In the genomic region with DNA sequence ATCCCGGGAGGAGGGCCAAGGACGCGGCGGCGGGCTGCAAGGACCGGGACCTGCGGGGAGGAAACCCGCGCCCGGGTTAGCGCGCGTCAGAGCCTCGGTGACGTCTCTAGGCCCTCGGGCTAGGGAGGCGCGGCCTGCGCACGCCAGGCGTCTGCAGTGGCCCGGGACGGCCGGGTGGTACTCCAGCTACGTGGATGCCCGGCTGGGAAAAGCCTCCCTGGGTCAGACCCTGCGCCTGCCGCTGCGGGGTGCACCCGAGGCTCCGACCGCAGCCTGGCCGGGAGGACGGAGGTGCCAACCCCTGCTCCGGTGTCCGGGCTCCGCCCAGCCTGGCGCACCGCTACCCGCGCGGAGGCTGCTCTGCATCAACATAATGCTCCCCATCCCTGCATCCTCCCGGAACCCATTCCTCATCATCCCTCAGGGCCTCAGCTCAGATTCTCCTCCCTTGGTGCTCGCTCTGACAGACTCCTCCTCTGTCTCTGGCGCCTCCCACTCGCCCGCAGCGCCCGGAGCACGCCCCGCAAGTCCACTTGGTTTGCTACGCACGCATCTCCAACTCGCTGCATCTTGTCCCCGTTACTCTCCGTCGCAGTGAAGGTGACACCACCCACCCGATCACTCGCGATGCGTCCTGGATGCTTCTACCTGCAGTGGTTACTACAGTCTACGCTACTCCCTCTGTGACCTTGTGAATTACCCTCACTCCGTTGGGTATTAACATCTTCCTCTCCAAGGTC, we compare ENCODE assay signal across 8 mouse cellular contexts. TPM values are rescaled to one million over a fixed set of nuclear protein-coding genes. Genes with fewer than 3 reads are reported as not detected.
DNase-seq lines count a peak whose midpoint lies in the region; ATAC-seq and TF ChIP-seq lines count a peak whose summit lies in the region.

No protein-coding gene starts in this region.

- H3K4me3 ChIP-seq in ES-E14 (ENCODE audit: insufficient read depth in 1 of 2, low read depth in 1 of 2, low read length in 2 of 2, poor library complexity in 1 of 2, severe bottlenecking in 1 of 2), result peak overlapping the region; percentile 61 to 73
- peak overlapping the region; percentile 60 for H3K4me3 ChIP-seq in hindbrain, embryonic 11.5 days (ENCODE audit: low read depth, low read length)

- no peak overlapping the region for H3K9ac ChIP-seq in ES-E14 (ENCODE audit: insufficient read depth, low read depth, low read length, poor library complexity, severe bottlenecking)
- peak overlapping the region; percentile 57 for H3K9ac ChIP-seq in hindbrain, embryonic 11.5 days (ENCODE audit: low read depth, low read length)

- DNase-seq in ES-E14 (ENCODE audit: low read depth, low spot score), result no peak
- DNase-seq in cerebellum, adult 8-10 months, result peak; percentile 85
- DNase-seq in frontal cortex, postnatal 10 days (ENCODE audit: low spot score in 2 of 2), result peak; percentile 63 to 73
- DNase-seq in hindbrain, embryonic 11.5 days (ENCODE audit: low spot score), result peak; percentile 75
- peak; percentile 71 to 76 for DNase-seq in layer of hippocampus, postnatal 10 days (ENCODE audit: low spot score in 2 of 2)
- DNase-seq in lung, postnatal 10 days, result peak; percentile 54
- DNase-seq in ovary, postnatal 36 days (ENCODE audit: low spot score), result peak; percentile 77
- DNase-seq in urinary bladder, adult 18-20 months (ENCODE audit: low spot score in 2 of 2), result peak; percentile 16 to 49

- H3K4me1 ChIP-seq in ES-E14 (ENCODE audit: control insufficient read depth in 2 of 2, insufficient read depth in 2 of 2, low read length in 2 of 2, poor library complexity in 1 of 2), result peaks cover 0 to 5% of the 10 kb centered on the region in 2 experiments; a peak in 1 of 4 replicates
- H3K4me1 ChIP-seq in hindbrain, embryonic 11.5 days (replicated peaks; ENCODE audit: control insufficient read depth, insufficient read depth, low read length), result peaks cover 3% of the 10 kb centered on the region; the same call in 1 of the 2 replicates

- H3K27me3 ChIP-seq in hindbrain, embryonic 11.5 days (ENCODE audit: control insufficient read depth, insufficient read depth, low read length), result peaks cover 33% of the 10 kb centered on the region

- H3K4me2 ChIP-seq in hindbrain, embryonic 11.5 days (replicated peaks; ENCODE audit: low read depth, low read length), result peak overlapping the region; percentile 98

- H3K36me3 ChIP-seq in ES-E14 (ENCODE audit: control insufficient read depth, insufficient read depth, low read length, poor library complexity, severe bottlenecking), result no peaks in the 10 kb centered on the region
- no peaks in the 10 kb centered on the region for H3K36me3 ChIP-seq in hindbrain, embryonic 11.5 days (ENCODE audit: control insufficient read depth, insufficient read depth, low read length)

- WGBS in hindbrain, embryonic 11.5 days, result under 1% methylated on average over 62 of the region's 63 CpGs

- peak; percentile 82 for ATAC-seq in hindbrain, embryonic 11.5 days (ENCODE audit: low FRiP score)

- H3K27ac ChIP-seq in ES-E14 (ENCODE audit: insufficient read depth, low read depth, low read length, poor library complexity, severe bottlenecking), result no peak overlapping the region
- peak overlapping the region; percentile 24; the same call in 1 of the 2 replicates for H3K27ac ChIP-seq in hindbrain, embryonic 11.5 days (ENCODE audit: low read depth, low read length)

- in situ Hi-C loops in ES-E14 (cut with MboI; ENCODE audit: low sequenced_read_pairs in 2 of 2, unreplicated experiment in 2 of 2), result no loop called here

- H3K9me3 ChIP-seq in ES-E14 (ENCODE audit: control insufficient read depth, insufficient read depth, low read depth, low read length), result no peaks in the 10 kb centered on the region
- no peaks in the 10 kb centered on the region for H3K9me3 ChIP-seq in hindbrain, embryonic 11.5 days (ENCODE audit: control insufficient read depth, low read length)

TF ChIP-seq in ES-E14, 5 proteins besides CTCF, POLR2A, EP300 and RAD21:
- TF ChIP-seq ZNF384 (IDR thresholded peaks at IDR 0.05; ENCODE audit: low read depth, low read length), result no peak
- no peak for TF ChIP-seq MAFK (IDR thresholded peaks at IDR 0.05; ENCODE audit: insufficient read depth, low read depth, low read length)
- TF ChIP-seq CHD2 (IDR thresholded peaks at IDR 0.05; ENCODE audit: low read depth, low read length), result no peak
- TF ChIP-seq HCFC1 (IDR thresholded peaks at IDR 0.05; ENCODE audit: borderline replicate concordance, insufficient read depth, low read length), result no peak
- no peak for TF ChIP-seq ZC3H11A (IDR thresholded peaks at IDR 0.05; ENCODE audit: borderline replicate concordance, low read depth, low read length)

RNA-seq across cellular contexts. Expression of a gene that starts 33.3 kb away (rescaled TPM):
- 23.5 and 29.4 TPM in 2 replicates for total RNA-seq in ES-E14 (2012; rRNA removed)
- polyA plus RNA-seq in hindbrain, embryonic 11.5 days (2014; fragmentation: Nextera tagmentation; extraction: Ambion mirVana), result 30.8 and 46.2 TPM in 2 replicates
- total RNA-seq in layer of hippocampus, postnatal 10 days (2021), result 10 to 100 TPM; 75.5 to 83.7 TPM

RNA-seq across cellular contexts. Expression of a gene that starts 35.3 kb away (rescaled TPM):
- total RNA-seq in ES-E14 (2012; rRNA removed), result 4.4 and 5.4 TPM in 2 replicates
- polyA plus RNA-seq in hindbrain, embryonic 11.5 days (2014; fragmentation: Nextera tagmentation; extraction: Ambion mirVana), result 2.0 and 2.2 TPM in 2 replicates
- 10 to 100 TPM; 10.4 to 11.6 TPM for total RNA-seq in layer of hippocampus, postnatal 10 days (2021)
